Mouse (Mus musculus): Measurements from ENCODE around the gene Gm3055.
"Not testable (repeated sequence)": the region's sequence is repeated elsewhere in the genome, so short reads cannot be mapped to it uniquely, and the experiment has no call there.

Gene Gm3055

DNA sequence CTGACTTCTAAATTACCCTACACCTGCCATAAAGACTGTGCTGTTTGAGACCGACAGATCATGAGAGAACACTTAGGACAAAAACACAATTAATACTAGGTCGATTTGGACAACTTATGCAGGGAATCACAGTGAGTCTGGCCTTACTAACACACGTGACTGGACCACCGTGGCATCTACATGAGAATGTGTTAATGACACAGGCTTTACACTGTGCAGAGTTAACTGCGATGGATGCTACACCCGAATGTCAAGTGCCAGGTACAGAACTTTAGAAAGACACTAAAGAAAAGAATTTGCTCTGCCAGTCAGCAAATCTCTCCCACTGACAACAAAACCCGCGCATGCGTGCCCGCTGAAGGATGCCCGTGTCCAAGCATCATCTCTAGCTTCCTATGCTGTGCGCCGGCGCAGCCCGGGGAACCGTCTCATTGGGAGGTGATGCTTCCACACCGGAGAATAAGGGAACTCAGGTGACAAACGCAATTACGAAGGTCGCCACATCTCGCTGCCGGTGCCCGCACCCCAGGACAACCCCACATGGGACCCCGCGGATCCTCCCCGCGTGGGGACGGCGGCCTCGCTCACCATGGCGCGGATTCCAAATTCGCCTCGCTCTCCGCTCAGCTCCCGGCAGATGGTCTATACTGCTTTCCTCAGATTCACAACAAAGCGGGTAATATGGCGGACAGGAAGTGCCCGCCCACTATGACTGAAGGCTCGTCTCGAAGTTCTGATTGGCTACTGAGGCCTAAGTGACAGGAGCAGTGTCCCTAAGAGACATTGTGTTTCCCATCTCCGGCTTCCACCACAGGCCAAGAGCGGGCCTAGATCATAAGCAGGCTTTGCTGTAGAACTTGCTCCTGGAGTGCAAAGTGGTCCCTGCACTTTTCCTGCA, at the start of gene Gm3055:
TSS of gene Gm3055 (minus strand) at position 656 of the 898 bp plus-strand sequence.
- DNase-seq (ENCODE audit: low spot score) = not testable (repeated sequence)

GRCm38 (mm10) chr10:81811899-81812298, 40.9 kb upstream of the Gm3055 start, which contains the start of gene Gm4767:
Gene Gm4767 (plus strand): TSS chr10:81812186.
- not testable (repeated sequence) for DNase-seq (ENCODE audit: low spot score)

GRCm38 (mm10) chr10:81771404-81771777, 430 bp upstream of the Gm3055 start:
- not testable (repeated sequence) for DNase-seq (ENCODE audit: low spot score)

GRCm38 (mm10) chr10:81704531-81705301, 66.2 kb downstream of the Gm3055 start, which contains the start of gene Zfp433:
Gene Zfp433 (plus strand): TSS chr10:81704825.
- not testable (repeated sequence) for DNase-seq (ENCODE audit: low spot score)
